Mouse (Mus musculus) WW6 (cell line): Measurements from ENCODE around the gene Lpcat1.

Experiments
- DNase-seq: peaks from one replicate; pipeline ENCODE4 v3.0.0-alpha.2; 2013; ENCODE audit warnings: low read depth, low spot score

Gene Lpcat1

DNA sequence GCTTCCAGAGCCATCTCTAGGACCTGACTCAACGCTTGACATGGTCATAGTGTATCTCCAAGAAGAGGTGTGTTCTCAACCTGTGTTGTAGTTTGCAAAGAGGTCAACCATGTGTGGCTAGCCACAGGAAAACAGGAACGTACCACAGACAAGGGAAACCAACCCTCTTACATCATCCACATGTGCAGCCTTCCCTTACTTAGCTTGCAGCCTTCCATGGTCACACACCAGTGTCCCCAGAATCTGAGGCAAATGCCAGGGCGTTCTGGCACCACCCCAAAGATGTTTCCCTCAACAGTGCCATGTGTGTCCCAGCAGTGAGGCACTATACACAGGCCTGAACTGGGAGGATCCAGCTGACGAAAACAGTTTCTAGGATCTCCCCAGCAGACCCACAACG is 9.3 kb downstream of the Lpcat1 start:
- DNase-seq = no peak

DNA sequence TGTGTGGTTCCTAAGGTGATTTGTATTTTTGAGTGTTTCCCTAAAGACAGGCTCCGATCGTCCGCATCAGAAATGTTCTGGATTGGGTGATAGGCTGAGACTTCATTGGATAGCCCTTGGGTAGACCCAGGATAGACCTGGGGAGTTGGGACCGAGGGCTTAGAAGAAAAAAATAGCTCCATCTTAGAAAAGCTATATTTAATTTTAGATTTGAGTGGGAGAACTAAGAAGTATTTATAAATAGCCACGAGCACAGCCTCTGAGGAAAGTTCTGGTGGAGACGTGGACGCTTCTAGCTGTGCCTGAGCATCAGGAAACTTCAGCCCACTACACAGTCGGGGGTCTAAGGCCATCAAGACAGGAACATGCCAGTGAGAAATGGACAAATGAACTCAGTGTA is 9.8 kb downstream of the Lpcat1 start:
- DNase-seq = no peak

DNA sequence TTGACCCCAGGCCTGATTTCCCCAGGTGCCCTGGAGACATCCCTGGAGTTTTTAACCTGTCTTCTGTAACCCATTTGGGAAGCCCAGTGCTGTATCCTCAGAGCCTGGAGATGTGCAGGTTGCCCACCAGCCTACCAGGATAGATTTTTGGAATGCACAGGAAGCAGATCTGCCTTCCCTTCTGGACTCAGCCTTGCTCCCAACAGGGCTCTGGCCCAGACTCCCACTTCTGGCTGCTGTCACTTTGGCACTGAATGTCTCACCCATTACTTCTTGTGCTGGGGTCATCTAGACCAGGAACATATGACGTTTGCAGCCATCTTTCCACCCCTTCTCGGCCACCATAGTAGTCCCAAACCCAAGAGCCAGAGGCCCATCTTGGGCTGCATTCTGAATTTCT is 10.8 kb downstream of the Lpcat1 start:
- DNase-seq = no peak

DNA sequence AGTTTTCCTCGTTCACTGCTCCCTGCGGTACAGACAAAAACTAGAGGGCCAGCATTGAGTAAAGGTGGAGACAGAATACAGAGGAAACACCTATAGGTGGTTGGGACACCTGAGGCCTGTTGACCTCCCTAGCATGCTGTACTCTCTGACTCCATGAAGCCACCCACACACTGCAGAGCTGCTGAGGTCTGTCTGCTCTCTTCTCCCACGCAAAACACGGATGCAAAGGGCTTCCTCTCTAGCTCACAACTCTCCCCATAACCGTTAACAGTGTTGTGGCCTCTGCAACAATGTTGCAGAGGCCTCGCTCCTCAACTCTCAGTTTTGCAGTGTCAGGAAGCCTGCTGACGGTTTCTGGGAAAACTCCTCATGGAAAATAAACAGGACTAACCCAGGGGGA is 15.5 kb downstream of the Lpcat1 start:
- no peak for DNase-seq

DNA sequence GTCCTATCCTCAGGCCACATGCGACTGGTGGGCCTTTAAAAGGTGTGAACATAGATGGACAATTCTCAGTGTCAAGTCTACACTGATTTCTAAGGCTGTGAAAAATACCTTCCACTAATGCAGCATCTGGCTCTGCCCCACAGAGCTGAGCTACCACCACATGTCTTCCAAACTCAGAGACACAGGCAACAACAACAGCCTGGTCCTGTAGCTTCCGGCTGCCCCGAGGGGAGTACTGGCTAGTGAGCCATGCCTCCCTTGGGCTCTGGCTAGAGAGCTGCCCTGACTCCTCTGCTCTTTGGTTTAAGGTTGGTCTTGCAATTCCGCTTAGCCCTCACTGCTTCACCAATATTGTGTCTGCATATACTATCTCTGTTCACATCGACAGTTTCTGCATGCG is 16.3 kb downstream of the Lpcat1 start:
- DNase-seq = no peak

DNA sequence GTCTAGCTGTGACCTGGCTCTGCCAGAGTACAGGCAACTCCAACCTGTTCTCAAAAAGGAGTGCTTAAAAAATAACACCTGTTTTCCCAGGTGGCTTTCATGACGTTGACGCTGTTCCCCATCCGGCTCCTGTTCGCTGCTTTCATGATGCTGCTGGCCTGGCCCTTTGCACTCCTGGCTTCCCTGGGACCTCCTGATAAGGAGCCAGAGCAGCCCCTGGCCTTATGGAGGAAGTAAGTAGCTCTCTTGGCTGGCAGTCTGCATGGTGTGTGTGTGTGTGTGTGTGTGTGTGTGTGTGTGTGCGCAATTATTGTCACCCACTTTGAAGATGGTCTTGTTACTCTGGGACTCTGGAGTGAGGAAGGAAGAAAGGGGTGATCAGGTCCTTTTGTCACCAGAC is 17.2 kb downstream of the Lpcat1 start:
- DNase-seq = no peak

DNA sequence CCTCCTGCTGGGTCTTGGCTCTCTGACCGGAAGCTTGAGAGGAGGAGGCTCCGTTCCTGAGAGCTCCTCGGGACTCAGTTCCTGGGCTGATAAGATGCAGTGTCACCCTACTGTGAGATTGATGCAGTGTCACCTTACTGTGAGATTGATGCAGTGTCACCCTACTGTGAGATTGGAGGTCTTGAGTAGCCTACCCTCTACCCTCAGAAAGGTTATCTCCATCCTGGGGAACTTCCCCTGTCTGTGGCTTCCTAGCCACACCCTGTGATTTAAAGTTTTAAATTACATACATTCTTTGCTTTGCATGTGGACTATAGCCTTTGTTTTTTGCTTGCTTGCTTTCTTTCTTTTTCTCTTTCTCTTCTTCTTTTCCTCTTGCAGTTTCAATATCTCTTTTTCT is 21.1 kb downstream of the Lpcat1 start:
- no peak for DNase-seq

DNA sequence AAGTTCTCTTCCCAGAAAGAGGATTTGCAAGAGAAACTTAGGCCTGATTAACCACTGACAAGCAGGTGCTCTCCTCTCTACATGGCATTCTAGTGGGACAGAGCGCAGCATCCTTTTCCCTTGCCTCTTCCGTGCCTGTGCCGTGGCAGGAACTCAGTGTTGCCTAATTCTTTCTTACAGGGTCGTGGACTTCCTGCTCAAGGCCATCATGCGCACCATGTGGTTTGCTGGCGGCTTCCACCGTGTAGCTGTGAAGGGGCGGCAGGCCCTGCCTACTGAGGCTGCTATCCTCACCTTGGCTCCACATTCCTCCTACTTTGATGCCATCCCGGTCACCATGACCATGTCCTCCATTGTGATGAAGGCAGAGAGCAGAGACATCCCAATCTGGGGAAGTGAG is 21.7 kb downstream of the Lpcat1 start:
- no peak for DNase-seq

DNA sequence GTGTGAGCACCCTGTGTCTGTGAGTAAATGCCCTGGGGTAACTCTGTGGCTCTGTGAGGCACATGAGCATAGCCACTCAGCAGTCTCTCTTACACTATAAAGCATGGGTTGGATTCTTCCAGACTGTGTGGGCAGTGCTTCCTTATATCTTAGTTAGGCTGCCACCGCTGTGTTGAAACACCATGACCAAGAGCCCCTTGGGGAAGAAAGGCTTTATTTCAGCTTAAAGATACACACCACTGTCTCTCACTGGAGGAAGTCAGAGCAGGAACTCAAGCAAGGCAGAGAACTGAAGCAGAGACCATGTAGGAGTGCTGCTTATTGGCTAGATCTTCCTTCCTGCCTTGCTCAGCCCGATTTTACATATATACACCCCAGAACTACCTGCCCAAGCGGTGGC is 23.0 kb downstream of the Lpcat1 start:
- no peak for DNase-seq

DNA sequence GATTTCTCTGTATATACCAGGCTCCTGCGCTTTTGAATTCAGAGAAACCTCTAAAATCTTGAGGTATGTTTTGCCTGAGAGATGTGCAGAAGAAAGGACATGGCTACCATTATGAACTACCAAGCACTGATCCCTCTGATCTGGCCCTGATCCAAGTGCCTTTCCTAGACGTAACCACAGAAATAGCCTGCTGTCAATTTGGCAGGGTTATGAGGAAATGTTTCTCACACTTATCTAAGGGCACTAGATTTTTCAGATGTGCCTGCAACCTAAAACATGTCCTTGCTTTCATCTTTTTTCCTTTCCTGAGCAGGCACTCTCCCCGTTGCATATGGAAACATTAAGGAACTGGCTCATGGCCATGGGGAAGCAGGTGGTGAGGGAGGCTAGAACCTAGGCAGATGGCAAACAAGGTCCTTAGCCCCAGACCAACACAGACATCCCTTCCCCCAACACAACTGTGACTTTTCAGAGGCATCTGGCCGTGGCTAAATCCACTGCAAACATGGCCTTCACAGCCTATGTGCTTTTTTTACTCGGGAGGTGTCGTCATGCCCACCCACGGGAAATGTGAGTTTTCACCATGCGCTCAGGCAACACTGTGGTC is 23.7 kb downstream of the Lpcat1 start:
- DNase-seq = no peak

DNA sequence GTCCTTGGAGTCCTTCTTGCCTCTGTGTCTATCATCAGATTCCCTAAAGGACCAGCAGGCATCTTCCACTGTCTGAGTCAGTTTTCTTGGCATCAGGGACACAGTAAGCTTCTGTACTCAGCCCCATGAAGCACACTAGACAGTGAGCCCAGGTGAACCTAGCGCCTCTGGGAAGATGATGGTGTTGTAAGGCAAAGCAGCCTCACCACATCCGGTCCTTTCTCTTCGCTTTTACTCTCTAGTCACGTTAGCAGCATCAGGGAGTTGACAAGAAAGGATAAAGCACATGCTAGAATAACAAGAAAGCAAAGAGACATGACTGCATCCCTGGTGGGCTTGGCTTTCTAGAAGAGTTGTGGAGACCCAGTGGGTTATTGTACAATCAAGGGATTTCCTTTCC is 26.2 kb downstream of the Lpcat1 start:
- DNase-seq = no peak

DNA sequence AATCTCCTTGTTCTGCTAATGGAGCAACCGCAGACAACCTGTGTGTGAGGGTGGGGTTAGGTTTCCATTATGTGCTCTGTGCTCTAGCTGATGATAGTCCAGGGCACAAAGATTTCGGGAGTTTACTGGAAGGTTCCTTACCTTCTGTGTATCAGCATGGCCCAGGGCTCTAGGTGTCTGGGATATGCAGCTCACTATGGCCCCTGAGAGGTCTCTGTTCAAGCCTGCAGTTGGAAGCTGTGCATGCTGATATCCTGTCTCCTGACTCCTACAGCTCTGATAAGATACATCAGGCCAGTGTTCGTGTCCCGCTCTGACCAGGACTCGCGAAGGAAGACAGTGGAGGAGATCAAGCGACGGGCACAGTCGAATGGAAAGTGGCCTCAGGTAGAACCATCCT is 27.5 kb downstream of the Lpcat1 start:
- DNase-seq = no peak

DNA sequence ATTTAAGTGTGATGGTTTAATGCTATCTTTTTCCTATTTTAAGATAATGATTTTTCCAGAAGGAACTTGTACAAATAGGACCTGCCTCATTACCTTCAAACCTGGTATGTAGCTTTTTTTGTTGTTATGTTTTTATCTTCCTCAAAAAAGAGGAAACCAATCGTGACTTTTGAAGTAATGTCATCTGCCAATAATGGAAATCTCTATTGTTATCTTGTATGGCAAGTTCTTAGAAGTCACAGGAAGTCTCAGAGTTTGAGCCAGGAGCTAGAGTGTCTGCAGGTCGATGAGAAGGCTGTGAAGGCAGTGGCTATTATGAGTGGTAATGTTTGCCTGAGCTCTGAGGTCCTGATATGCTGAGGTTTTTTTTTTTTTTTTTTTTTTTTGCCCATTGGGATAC is 29.1 kb downstream of the Lpcat1 start:
- no peak for DNase-seq

DNA sequence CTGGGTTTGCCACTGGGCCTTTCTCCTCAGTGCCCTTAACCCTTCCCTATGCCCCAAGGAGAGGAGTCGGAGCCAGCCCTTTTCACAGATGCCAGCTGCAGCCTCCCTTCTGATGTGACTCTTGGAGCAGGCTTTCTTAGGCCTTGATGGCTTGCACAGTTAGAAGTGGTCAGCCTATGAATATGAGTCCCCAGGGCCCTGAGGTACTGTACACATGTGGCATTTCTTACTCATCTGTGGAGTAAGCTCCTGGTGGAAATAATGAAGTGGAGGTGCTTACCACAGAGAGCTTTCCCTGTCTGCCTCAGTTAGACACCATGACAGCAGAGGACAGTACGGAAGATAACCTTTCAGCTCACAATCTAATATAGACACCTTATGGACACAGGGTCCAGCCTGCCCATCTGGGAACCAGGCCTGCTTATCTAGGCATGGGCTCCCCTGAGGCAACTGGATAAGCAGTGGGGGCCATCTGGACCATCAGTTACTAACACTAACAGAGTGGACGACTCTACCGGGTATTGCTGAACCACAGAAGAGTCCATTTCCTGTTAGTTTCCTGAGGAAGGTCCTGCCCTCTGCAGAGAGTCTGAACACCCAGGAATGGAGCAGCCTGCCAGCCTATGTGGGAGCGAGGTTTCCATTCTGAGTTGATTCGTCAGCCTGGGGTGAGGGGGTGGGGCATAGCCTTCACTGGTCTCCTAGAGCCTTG is 33.1 kb downstream of the Lpcat1 start:
- DNase-seq = no peak

DNA sequence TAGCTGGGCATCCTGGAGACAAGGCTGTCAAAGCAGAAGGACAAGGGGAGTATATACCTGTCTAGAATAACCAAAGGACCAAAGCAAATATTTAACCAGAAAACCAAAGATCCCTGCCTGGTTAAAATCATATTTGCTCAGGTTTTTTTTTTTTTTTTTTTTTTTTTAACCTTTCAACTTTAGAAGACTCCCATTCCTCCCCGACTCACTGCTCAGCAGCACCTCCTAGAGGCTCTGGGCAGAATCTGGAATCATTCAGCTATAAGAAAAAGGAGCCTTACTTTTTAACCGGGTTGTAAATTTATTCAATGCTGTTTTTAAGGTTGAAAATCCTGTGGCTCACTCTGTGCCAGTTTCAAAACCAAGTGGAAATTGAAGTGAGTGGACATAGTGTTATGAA is 35.7 kb downstream of the Lpcat1 start:
- no peak for DNase-seq

DNA sequence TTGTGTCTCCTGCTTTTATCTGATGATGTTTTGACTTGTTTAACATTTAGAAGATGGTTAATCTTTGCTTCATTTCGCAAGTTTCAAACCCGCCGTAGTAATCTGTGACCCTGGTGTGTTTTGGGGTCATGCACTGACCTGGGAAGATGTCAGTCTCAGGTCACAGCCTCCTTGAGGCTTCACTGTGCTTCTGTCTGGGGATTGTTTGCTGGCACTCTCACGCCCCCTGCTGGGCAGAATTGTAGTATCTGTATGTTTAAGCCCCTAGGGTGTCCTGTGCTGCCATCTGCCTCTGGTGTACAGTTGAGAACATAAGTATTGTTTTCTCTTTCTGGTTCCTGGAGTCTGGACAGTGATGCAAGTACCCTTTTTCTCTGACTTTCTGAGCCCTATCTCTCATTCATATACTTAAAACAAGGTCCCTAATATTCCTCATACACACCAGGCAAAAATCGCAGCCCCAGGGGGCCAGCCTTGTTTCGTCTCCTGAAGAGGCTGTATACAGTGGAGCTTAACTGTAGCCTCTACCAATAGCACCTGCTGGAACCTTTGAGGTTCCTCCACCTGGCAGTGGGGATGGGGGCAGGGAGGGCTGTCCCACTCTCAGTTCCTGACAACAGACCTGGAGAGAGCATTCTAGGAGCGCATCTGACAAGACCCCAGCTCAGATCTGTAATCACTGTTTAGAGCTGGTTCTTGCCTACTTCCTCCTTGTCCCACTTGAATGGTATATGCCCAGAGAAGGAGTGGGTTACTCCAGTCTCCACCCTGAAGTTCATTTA is 38.9 kb downstream of the Lpcat1 start:
- peak; percentile 54 for DNase-seq

DNA sequence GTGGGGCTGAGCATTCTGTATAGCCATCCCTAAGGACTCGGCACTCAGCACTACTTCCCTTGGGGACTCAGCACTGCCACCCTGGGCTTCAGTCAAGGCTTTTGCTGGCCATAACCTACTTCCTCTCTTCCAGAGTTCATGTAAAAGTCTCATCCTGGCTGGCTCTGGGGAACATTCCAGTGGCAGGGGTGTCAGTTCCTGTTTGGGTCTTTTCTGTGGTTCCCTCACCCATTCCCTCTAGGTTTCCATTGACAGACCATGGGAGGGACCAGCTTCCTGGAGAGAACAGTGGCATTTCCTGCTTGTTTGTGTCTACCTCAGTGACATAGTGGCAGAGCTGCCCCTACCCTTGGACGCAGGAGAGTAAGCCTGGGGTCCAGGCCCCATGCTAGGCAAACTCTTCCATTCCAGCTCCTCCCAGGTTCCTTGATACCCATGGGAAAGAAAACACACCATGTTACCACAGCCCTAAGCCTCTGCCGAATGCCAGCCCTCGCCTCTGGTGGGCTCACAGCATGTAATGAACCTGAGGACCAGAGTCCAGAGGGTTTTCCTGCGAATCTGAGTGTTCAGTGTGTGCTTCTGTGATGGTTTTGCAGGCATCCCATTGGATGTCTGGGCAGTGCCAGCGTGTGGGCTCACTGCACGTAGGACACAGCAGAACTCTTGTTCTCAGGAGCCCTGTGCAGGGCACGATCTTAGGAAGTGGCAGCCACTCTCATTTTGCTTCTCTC is 42.0 kb downstream of the Lpcat1 start:
- no peak for DNase-seq

DNA sequence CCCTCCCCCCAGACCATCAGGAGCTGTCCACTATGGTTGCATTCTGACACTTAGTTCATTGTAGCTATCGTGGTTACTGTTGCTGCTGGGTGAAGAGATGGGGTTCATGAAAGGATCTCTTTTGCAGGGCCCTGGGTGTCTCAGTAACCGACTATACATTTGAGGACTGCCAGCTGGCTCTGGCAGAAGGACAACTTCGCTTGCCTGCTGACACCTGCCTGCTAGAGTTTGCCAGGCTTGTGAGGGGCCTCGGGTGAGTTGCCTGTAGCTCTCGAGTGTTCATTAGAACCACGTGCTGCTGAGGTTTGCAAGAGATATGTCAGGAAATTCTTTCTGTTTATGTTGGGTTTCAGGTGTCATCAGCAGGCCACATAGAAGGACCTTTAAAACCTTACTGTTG is 42.9 kb downstream of the Lpcat1 start:
- no peak for DNase-seq

DNA sequence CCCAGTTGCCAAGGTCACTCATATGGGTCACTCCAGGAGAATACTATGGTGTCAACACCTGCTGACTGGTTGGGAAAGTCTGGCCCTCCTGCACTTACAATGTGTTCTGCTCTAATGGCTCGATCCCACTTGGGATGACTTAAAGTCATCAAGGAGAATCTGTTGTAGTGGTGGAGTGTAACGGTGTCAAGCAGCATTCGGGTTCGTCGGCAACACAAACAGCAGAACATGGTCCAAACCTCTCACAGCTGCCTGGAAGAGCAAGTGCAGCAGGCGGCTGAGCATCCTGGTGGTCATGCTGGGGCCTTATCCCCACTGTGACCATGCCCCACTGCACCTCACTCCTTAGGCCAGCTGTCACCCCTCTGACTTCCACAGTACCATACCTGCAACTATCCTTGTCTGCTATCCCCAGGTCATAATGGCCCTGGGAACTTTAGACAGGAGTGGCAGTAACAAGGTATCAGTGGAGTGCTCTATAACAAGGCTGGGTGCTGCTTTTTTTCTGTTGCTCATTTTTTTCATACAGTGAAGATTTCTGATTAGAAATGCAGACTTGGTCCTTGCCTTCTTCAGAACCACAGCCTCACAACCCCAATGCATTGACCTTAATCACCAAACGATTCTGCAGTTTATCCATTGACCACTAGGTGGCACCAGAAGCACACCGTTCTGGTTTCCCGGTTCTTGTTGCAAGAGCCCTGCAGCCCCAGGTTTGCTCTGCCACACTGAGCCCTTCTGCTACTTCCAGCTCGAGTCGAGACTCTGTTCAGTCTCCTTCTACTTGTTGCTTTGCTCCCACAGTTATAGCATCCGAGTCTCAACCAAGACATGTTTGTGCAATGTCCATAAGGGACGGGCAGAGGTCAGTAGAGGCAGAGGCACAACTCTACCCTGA is 46.0 kb downstream of the Lpcat1 start:
- DNase-seq = no peak

DNA sequence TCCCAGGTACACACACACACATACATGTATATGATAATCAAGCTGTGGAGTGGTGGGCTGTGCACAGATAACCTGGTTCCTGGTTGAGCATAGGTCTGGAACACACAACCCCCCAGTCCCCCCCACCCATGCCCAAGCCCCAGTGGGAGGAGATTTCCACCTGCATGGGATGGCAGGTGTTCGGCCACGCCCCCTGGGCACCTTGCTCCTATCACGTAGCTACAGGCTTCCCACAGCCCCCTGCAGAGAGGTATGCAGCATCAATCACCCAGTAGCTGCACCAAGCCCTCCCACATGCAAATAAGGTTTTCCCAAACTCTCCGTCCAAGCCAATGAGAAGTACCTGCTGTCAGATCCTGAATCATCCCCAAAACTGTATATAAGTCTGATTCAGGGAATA is 49.9 kb downstream of the Lpcat1 start:
- no peak for DNase-seq

DNA sequence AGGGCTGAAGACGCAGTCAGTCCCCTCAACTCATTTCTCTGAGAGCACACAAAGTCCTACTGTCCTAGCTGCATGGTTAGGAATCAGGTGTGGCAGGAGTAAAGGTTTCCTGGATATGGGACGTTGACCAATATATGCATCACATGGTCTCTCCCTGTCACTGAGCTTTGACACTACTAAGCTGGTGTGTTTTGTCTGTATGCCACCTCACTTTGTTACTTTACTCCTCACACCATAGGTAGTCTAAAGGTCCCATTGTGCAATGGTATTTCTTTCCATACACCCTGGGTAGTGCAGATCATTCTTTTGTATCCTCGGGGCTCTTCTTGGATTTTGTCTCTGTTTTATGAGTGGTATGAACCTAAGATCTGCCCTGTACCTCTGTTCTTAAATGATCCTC is 66.7 kb downstream of the Lpcat1 start:
- no peak for DNase-seq
